Mouse (Mus musculus) MEL-GATA-1-ER (cell line): ENCODE results near the gene Lbx2.

Experiments used
- DNase-seq: peaks from one replicate; pipeline ENCODE4 v3.0.0-alpha.2; 2012; ENCODE audit warnings: low read depth; ENCODE audit errors: extremely low read depth

Gene Lbx2

GRCm38 (mm10) chr6:83108762-83109668 lies 22.8 kb downstream of the Lbx2 start, which contains the start of gene Mrpl53:
Gene Mrpl53 (plus strand): TSS chr6:83109040.
- no peak for DNase-seq

DNA sequence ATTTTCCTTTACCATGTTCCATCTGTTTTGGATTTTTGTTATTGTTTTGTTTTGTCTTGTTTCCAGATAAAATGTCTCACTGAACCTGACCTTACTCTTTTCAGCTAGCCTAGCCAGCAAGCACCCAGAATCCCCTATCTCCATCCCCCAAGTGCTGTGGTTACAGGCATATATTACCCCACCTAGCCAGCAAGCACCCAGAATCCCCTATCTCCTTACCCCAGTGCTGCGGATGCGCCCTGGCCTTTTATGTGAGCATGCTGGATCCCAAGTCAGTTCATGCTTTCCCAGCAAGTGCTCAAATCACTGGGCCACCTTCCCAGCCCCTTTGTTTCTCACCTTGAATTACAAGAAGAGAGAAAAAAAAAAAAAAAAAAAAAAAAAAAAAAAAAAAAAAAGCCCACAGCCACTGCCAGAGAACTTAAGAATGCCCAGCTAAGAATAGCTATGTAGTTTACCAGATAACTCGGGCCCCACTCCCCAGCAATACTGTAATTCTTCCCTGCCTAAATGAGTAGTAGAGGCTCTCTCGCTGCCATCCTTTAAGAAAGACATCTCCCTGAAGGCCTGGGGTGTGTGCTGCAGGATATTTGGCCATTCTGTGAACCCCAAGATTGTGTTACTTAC lies 25.5 kb downstream of the Lbx2 start:
- DNase-seq, result no peak

DNA sequence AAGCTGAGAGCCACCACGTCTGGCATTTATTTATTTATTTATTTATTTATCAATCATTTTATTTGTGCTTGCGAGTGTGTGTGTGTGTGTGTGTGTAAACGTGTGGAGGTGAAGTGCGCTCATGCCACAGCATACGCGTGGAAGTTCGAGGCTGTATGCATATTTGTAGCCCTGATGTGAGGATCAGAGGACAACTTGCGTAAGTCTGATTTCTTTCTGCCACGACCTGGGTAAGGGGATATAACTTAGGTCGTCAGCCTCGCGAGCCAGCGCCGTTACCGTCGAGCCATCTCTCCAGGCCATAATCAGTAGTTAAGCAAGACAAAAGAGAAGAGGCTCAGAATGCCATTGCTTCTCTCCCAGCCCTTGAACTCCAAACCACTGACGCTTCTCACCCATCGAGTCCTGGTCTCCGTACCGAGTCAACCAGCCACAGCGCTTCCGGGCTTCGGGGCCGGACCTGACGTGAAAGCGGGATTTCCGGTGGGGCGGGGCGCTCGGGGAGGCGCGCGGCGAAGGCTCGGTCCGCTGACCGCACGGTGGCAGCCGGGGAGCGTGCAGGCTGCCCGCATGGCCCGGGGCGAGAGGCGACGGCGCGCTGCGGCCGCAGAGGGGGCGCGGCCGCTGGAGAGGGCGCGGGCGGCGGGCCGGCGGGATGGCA lies 29.0 kb downstream of the Lbx2 start, which contains the start of gene Mogs:
TSS of gene Mogs (plus strand) at position 486 of the 661 bp plus-strand sequence.
- peak; percentile 75 for DNase-seq

- no peak for DNase-seq
These were observed 29.7 kb downstream of the Lbx2 start for GRCm38 (mm10) chr6:83115682-83116372.

- DNase-seq, result no peak
These were observed 30.4 kb downstream of the Lbx2 start for GRCm38 (mm10) chr6:83116373-83117164.

DNA sequence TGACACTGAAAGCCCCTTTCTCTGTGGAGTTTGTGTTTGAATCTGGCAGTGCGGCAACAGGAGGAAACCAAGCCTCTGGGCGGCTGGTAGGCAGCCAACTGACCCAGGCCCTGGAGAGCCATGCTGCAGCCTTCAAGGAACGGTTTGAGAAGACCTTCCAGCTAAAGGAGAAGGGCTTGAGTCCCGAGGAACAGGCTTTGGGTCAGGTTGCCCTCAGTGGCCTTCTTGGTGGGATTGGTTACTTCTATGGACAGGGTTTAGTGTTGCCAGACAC lies 30.9 kb downstream of the Lbx2 start:
- no peak for DNase-seq

GRCm38 (mm10) chr6:83117616-83118015 lies 31.4 kb downstream of the Lbx2 start:
- DNase-seq, result no peak

DNA sequence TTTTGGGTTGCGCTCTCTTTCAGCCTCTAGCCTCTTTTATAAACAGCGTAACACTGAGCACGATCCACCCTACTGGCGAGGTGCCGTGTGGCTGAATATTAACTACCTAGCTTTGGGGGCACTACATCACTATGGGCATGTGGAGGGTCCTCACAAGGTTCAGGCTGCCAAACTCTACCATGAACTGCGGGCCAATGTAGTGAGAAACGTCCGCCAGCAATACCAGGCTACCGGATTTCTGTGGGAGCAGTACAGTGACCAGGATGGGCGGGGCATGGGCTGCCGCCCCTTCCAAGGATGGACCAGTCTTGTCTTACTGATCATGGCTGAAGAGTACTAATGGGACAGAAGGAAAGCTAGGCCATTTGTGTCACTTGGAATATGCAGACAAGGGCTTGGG lies 32.2 kb downstream of the Lbx2 start:
- DNase-seq, result no peak

- DNase-seq, result no peak
These were observed 32.9 kb downstream of the Lbx2 start for GRCm38 (mm10) chr6:83118825-83119733.

- DNase-seq, result no peak
These were observed 33.5 kb downstream of the Lbx2 start for GRCm38 (mm10) chr6:83119734-83120051.

- DNase-seq, result peak; percentile 100
These were observed 35.0 kb downstream of the Lbx2 start, which contains the start of gene Wbp1 for GRCm38 (mm10) chr6:83120930-83121862. Gene Wbp1 (minus strand): TSS chr6:83121559.

DNA sequence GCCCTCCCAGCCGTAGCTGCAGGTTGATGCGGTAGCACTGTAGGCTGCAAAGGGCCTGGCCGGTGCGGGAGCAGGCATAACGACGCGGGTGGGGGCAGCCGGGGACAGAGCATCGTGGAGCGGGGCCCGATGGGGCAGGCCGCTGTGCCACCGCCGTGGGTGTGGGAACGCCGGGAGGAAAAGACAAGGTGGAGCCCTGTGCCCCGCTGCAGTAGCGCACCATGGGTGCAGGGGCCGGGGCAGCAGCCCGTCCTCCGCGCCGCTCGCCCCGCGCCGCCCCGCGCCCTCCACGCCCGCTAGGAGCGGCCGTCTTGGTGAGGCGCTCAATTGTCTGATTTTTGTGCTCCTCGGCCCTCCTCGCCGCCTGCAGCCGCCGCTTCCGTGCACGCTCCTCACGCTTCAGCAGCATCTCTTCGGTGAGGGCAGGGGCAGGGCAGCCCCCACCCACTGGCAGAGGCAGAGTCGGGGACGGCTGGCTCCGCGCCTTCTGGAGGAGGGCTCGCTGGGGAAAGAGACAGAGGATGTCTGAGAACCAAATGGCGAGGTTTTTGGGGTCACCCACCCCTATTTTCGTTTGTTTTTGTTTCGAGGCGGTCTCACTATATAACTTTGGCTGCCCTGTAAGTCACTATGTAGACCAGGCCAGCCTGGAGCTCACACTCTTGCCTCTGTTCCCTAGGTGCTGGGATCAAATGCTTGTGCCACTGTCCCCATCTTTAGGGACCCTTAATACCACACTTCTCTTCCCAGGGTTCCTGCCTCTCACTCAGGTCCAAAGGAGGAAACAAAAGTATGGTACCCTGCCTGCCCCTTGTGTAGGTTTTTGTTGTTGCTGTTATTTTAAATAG lies 35.9 kb downstream of the Lbx2 start:
- no peak for DNase-seq

DNA sequence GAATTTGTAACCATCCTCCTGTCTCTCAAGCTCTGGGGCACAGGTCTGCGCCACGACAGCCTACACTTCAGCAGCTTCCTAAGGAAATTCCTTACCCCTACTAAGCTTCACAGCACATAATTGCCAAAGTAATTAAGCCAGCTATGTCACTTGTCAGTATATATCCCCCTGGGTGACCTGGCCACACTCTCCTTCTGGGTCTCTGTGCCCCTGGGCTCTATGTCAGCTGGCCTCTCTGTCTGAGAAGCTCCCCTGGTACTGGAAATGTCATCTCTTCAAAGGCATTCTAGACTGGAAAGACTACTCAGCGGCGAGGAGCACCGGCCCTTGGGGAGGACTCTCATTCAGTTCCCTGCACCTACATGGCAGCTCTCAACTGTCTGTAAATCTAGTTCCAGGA lies 36.8 kb downstream of the Lbx2 start:
- DNase-seq, result no peak

GRCm38 (mm10) chr6:83124851-83125312 lies 38.7 kb downstream of the Lbx2 start:
- peak; percentile 97 for DNase-seq

GRCm38 (mm10) chr6:83125331-83125730 lies 39.2 kb downstream of the Lbx2 start, which contains the start of gene Ino80b:
Gene Ino80b (minus strand): TSS chr6:83125431.
- no peak for DNase-seq

DNA sequence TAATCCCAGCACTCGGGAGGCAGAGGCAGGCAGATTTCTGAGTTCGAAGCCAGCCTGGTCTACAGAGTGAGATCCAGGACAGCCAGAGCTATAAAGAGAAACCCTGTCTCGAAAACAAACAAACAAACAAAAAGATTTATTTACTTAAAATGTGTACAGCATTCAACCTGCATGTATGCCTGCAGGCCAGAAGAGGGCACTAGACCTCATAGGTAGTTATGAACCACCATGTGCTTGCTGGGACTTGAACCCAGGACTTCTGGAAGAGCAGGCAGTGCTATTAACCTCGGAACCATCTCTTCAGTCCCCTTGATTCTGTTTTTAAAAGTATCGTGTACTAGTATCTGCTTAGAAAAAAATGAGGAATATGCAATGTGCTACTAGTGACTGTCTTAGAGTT lies 41.3 kb downstream of the Lbx2 start:
- no peak for DNase-seq

GRCm38 (mm10) chr6:83131469-83132034 lies 45.4 kb downstream of the Lbx2 start:
- no peak for DNase-seq
